Mouse (Mus musculus): ENCODE data around the gene Sbk3. TPM values are rescaled to one million over a fixed set of nuclear protein-coding genes. Genes with fewer than 3 reads are reported as not detected.

The Sbk3 gene
- polyA plus RNA-seq, 1 experiment: 0.06 TPM

DNA sequence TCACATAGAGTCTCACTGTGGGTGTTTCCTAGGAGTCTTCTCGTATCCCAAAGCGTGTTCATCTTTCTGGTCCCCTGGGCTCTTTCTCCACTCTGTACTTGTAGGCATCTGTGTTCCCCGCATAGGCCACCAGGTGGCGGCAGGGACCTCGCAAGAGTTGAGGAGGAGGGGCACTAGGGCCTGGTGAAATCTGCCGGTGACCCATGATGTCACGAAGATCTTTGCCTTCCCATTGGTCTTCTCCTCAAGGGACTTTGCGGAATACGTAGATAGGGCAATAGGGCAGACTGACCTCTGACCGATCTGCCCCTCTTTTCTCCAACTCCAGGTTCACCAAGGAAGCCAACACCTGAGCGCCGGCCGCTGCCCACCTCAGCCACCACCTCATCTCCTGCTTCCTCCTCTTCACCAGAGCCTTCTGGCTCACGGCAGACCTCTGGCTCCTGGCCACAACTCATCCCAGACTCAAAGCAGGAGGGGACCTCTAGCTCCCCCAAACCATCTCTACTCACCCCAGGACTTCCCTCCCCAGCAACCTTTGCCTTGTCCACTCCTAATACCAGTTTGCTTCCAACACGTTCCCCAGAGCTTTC, 27.6 kb downstream of the Sbk3 start:
- Histone ChIP-seq H3K36me3 (ENCODE audit: control insufficient read depth, insufficient read depth, low read length) (no peaks in the 10 kb centered on the region), H3K27me3 (ENCODE audit: control insufficient read depth, insufficient read depth, low read length) (no peaks in the 10 kb centered on the region), H3K4me1 (ENCODE audit: control insufficient read depth, insufficient read depth, insufficient read length) (peaks cover 5% of the 10 kb centered on the region; the same call in 1 of the 2 replicates), H3K27ac (ENCODE audit: insufficient read depth, low read length) (peak overlapping the region; percentile 66; the same call in 1 of the 2 replicates), H3K4me3 (ENCODE audit: extremely low read depth, insufficient read depth, insufficient read length) (peak overlapping the region; percentile 58)
- peak; percentile 91 to 95 for DNase-seq (ENCODE audit: low read depth in 1 of 2, low spot score in 2 of 2)
- WGBS: 9% methylated on average over 15 of the region's 15 CpGs
- TF ChIP-seq POLR2A (IDR thresholded peaks at IDR 0.05; ENCODE audit: low read depth, low read length): no peak
- TF ChIP-seq CTCF (IDR thresholded peaks at IDR 0.05; ENCODE audit: extremely low read depth, insufficient read depth, insufficient read length, insufficient replicate concordance): peak; percentile 98

DNA sequence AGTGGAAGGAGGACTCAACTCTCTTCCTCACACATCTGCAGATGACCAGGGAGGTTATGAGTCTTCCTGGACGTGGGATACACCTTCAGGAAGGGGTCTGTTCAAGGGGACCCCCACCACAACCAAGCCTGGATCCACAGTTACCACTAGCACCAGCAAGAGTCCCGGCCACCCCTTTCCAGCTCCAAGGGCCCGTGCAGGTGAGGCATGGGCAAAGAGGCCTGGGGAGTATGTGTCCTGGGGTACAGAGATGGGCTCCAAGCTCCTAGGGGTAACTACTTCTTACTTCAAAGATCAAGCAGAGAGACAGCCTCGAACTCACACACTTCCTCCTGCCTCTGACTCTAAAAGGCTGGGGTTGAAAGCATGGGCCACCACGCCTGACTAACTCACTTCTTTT, 28.3 kb downstream of the Sbk3 start:
- no peaks in the 10 kb centered on the region for H3K27me3 ChIP-seq (ENCODE audit: control insufficient read depth, insufficient read depth, low read length)
- peaks cover 5% of the 10 kb centered on the region; the same call in 1 of the 2 replicates for H3K4me1 ChIP-seq (ENCODE audit: control insufficient read depth, insufficient read depth, insufficient read length)
- no peaks in the 10 kb centered on the region for H3K36me3 ChIP-seq (ENCODE audit: control insufficient read depth, insufficient read depth, low read length)
- no peak overlapping the region for H3K4me3 ChIP-seq (ENCODE audit: extremely low read depth, insufficient read depth, insufficient read length)
- 48% methylated on average over 5 of the region's 5 CpGs for WGBS
- DNase-seq (ENCODE audit: low read depth in 1 of 2, low spot score in 2 of 2): no peak
- no peak overlapping the region for H3K27ac ChIP-seq (ENCODE audit: insufficient read depth, low read length)
- TF ChIP-seq POLR2A (IDR thresholded peaks at IDR 0.05; ENCODE audit: low read depth, low read length) (no peak), CTCF (IDR thresholded peaks at IDR 0.05; ENCODE audit: extremely low read depth, insufficient read depth, insufficient read length, insufficient replicate concordance) (no peak)

DNA sequence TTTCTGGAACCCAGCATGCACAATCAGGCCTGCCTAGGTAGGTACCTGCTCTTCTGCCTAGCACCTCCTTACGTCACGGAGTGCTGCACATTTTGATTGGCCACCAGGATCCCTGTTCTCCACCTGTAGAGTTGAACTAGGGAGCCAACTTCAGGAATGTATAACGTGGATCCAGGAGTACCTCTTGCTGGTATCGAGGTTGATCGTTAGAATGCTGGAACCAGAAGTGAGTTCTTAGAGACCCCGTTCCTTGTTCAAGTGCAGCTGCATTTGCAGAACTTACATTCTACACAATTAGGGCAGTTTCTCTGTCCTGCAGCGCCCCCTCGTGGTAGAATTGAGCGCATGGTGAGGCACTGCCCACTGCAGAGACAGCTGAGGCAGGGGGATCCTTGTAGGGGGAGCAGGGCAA, 30.9 kb downstream of the Sbk3 start:
- WGBS: 17% methylated on average over 9 of the region's 9 CpGs
- Histone ChIP-seq H3K36me3 (ENCODE audit: control insufficient read depth, insufficient read depth, low read length) (no peaks in the 10 kb centered on the region), H3K27me3 (ENCODE audit: control insufficient read depth, insufficient read depth, low read length) (no peaks in the 10 kb centered on the region), H3K27ac (ENCODE audit: insufficient read depth, low read length) (no peak overlapping the region), H3K4me3 (ENCODE audit: extremely low read depth, insufficient read depth, insufficient read length) (no peak overlapping the region), H3K4me1 (ENCODE audit: control insufficient read depth, insufficient read depth, insufficient read length) (peaks cover 5% of the 10 kb centered on the region; the same call in 1 of the 2 replicates)
- no peak for TF ChIP-seq POLR2A (IDR thresholded peaks at IDR 0.05; ENCODE audit: low read depth, low read length)
- peak; percentile 83; the same call in 1 of the 2 replicates for TF ChIP-seq CTCF (IDR thresholded peaks at IDR 0.05; ENCODE audit: extremely low read depth, insufficient read depth, insufficient read length, insufficient replicate concordance)
- DNase-seq (ENCODE audit: low read depth in 1 of 2, low spot score in 2 of 2): peak; percentile 67 to 81

DNA sequence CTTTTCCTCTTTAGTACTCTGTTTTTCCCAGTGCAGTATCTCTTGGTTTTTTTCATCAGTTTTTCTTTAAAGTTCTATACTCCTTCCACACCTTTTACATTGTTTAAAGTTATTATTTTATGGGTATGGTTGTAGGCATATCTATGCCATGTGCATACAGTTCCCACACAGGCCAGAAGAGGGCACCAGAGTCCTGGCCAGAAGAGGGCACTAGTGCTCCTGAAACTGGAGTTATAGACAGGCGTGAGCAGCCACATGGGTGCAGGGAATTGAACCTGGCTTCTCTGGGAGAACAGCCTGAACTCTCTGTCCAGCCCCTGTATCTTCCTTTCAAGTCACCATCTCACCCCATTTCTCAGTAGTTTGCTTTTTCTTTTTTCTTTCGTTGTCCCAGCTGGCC, 32.5 kb downstream of the Sbk3 start:
- TF ChIP-seq POLR2A (IDR thresholded peaks at IDR 0.05; ENCODE audit: low read depth, low read length) (no peak), CTCF (IDR thresholded peaks at IDR 0.05; ENCODE audit: extremely low read depth, insufficient read depth, insufficient read length, insufficient replicate concordance) (peak; percentile 74; the same call in 1 of the 2 replicates)
- no peaks in the 10 kb centered on the region for H3K27me3 ChIP-seq (ENCODE audit: control insufficient read depth, insufficient read depth, low read length)
- 32% methylated on average over 2 of the region's 2 CpGs for WGBS
- no peaks in the 10 kb centered on the region for H3K36me3 ChIP-seq (ENCODE audit: control insufficient read depth, insufficient read depth, low read length)
- DNase-seq (ENCODE audit: low read depth in 1 of 2, low spot score in 2 of 2): peak in 1 of 2 experiments; percentile 77
- no peak overlapping the region for H3K27ac ChIP-seq (ENCODE audit: insufficient read depth, low read length)
- H3K4me1 ChIP-seq (ENCODE audit: control insufficient read depth, insufficient read depth, insufficient read length): peaks cover 1% of the 10 kb centered on the region; the same call in 1 of the 2 replicates
- no peak overlapping the region for H3K4me3 ChIP-seq (ENCODE audit: extremely low read depth, insufficient read depth, insufficient read length)

DNA sequence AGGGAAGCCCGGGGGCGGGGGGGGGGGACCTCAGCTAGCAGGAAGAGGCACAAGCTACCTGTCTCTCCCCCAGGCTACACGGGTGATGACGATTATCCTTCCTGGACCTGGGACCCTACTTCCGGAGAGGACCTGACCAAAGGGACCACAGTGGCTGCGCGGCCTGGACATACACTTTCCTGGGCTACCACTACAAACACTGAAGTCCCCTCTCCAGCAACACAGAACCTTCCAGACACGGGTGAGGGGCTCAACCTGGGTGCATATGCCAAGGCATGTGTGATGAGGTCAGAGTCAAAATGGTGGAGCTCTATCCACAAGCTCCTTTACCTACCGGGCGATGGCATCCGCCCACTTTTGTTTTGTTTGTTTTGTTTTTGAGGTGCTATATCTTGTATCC, 33.6 kb downstream of the Sbk3 start:
- TF ChIP-seq CTCF (IDR thresholded peaks at IDR 0.05; ENCODE audit: extremely low read depth, insufficient read depth, insufficient read length, insufficient replicate concordance) (no peak), POLR2A (IDR thresholded peaks at IDR 0.05; ENCODE audit: low read depth, low read length) (no peak)
- H3K4me3 ChIP-seq (ENCODE audit: extremely low read depth, insufficient read depth, insufficient read length): no peak overlapping the region
- no peaks in the 10 kb centered on the region for H3K27me3 ChIP-seq (ENCODE audit: control insufficient read depth, insufficient read depth, low read length)
- no peak overlapping the region for H3K27ac ChIP-seq (ENCODE audit: insufficient read depth, low read length)
- no peak for DNase-seq (ENCODE audit: low read depth in 1 of 2, low spot score in 2 of 2)
- no peaks in the 10 kb centered on the region for H3K36me3 ChIP-seq (ENCODE audit: control insufficient read depth, insufficient read depth, low read length)
- 65% methylated on average over 11 of the region's 11 CpGs for WGBS
- H3K4me1 ChIP-seq (ENCODE audit: control insufficient read depth, insufficient read depth, insufficient read length): no peaks in the 10 kb centered on the region

DNA sequence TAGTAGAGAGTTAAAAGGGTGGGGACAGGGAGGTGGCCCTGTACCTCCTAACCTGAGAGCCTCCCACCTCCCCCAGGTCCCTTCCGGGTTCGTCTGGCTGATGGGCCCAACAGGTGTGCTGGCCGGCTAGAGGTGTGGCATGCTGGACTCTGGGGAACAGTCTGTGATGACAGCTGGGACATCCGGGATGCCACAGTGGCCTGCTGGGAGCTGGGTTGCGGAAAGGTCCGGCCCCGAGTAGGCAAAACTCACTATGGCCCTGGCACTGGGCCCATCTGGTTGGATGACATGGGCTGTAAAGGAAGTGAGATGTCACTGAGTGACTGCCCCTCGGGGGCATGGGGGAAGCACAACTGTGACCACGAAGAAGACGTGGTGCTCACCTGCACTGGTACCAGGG, 34.1 kb downstream of the Sbk3 start:
- no peak for DNase-seq (ENCODE audit: low read depth in 1 of 2, low spot score in 2 of 2)
- Histone ChIP-seq H3K4me3 (ENCODE audit: extremely low read depth, insufficient read depth, insufficient read length) (no peak overlapping the region), H3K4me1 (ENCODE audit: control insufficient read depth, insufficient read depth, insufficient read length) (no peaks in the 10 kb centered on the region), H3K27ac (ENCODE audit: insufficient read depth, low read length) (no peak overlapping the region), H3K36me3 (ENCODE audit: control insufficient read depth, insufficient read depth, low read length) (no peaks in the 10 kb centered on the region), H3K27me3 (ENCODE audit: control insufficient read depth, insufficient read depth, low read length) (no peaks in the 10 kb centered on the region)
- TF ChIP-seq POLR2A (IDR thresholded peaks at IDR 0.05; ENCODE audit: low read depth, low read length): no peak
- TF ChIP-seq CTCF (IDR thresholded peaks at IDR 0.05; ENCODE audit: extremely low read depth, insufficient read depth, insufficient read length, insufficient replicate concordance): no peak
- 51% methylated on average over 10 of the region's 10 CpGs for WGBS

Measured in spleen, adult 2 months (tissue).